Mouse (Mus musculus): Measurements from ENCODE around the gene Fcer1g. TPM values are rescaled to one million over a fixed set of nuclear protein-coding genes. Genes with fewer than 3 reads are reported as not detected.

Fcer1g gene
- polyA plus RNA-seq, 1 experiment from 2014 or later: 24.3 TPM

DNA sequence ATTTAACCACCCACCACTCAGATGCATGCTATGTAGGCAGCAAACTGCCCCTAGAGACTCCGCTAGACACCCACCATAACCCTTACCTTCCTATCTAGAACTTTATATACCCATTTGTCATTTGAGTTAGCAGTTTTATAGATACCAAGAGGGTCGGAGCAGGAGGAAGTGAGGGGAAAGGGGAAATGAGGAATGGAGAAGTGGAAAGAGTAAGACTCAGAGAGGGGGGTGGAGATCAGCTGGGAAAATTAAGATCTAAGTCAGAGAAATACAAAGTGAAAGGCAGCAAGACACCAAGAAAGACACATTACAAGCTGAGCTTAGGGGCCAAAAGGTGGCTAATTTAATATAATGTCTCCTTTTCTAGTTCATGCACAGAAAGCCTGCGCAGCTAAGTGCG is 373 bp upstream of the Fcer1g start:
- Histone ChIP-seq H3K9ac (no peak overlapping the region), H3K27ac (no peak overlapping the region), H3K27me3 (replicated peaks) (no peaks in the 10 kb centered on the region), H3K4me2 (replicated peaks) (no peak overlapping the region), H3K4me1 (no peaks in the 10 kb centered on the region), H3K4me3 (no peak overlapping the region), H3K9me3 (no peaks in the 10 kb centered on the region), H3K36me3 (peaks cover 62% of the 10 kb centered on the region)
- ATAC-seq (ENCODE audit: low FRiP score, low read depth): no peak
- WGBS: 93% methylated on average over 4 of the region's 4 CpGs

DNA sequence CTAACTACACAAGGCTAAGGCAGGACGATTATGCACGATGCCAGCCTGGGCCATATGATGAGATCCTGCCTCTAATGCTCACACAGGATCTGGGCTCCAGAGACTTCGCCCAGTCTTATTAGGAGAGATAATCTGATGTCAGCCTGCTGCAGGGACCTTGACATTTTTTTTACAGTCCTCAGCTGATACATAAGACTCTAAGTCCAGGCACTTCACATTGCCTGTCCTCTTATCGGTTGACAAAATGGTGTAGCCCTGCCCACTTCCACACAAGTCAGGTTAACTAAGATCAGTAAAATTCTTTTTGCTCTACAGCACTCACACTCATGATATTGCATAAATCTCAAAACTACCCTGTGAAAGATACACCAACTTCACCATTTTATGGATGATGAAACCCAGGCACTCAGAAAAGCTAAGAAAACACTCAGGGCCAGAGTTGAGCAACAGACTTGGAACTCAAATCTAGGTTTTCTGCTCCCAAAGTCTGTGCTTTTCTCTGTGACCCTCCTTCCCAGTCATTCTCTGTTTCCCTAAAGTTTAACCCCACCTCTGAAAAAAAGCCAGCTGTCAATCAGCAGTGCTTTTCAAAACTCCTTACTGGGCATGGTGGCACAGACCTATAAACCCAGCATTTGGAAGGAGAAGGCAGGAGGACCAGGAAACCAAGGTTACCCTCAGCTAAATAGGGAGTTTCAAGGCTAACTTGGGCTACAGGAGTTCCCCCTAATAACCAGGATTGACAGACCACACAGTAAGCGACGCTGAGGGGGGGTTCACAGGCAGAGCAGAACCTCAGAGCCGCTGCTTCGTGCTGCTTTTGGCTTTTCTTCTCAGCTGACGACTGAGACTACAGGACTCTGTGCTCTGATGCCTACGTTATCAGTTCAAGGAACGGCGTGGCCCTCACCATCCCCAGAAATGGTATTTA is 1.1 kb downstream of the Fcer1g start:
- Histone ChIP-seq H3K4me1 (no peaks in the 10 kb centered on the region), H3K9ac (no peak overlapping the region), H3K36me3 (peaks cover 49% of the 10 kb centered on the region), H3K4me3 (no peak overlapping the region), H3K9me3 (no peaks in the 10 kb centered on the region), H3K4me2 (replicated peaks) (no peak overlapping the region), H3K27ac (no peak overlapping the region), H3K27me3 (replicated peaks) (no peaks in the 10 kb centered on the region)
- 87% methylated on average over 12 of the region's 12 CpGs for WGBS
- no peak for ATAC-seq (ENCODE audit: low FRiP score, low read depth)

DNA sequence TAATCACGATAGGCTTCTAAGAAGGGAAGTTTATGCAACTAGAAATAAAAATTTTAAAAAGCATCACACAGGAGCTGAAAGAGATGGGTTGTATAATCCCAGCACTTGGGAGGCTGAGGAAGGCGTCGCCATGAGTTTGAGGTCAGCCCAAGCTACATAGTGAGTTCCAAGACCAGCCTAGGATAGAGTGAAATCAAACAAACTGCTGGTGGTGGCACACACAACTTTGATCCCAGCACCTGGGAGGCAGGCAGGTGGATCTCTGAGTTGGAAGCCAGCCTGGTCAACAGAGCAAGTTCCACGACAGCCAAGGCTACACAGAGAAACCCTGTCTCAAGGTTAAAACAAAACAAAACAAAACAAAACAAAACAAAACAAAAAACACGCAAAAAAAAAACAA is 1.8 kb downstream of the Fcer1g start:
- Histone ChIP-seq H3K9ac (no peak overlapping the region), H3K27ac (no peak overlapping the region), H3K4me1 (no peaks in the 10 kb centered on the region), H3K4me2 (replicated peaks) (no peak overlapping the region), H3K9me3 (no peaks in the 10 kb centered on the region), H3K27me3 (replicated peaks) (no peaks in the 10 kb centered on the region), H3K36me3 (peaks cover 42% of the 10 kb centered on the region), H3K4me3 (no peak overlapping the region)
- 92% methylated on average over 5 of the region's 5 CpGs for WGBS
- no peak for ATAC-seq (ENCODE audit: low FRiP score, low read depth)

DNA sequence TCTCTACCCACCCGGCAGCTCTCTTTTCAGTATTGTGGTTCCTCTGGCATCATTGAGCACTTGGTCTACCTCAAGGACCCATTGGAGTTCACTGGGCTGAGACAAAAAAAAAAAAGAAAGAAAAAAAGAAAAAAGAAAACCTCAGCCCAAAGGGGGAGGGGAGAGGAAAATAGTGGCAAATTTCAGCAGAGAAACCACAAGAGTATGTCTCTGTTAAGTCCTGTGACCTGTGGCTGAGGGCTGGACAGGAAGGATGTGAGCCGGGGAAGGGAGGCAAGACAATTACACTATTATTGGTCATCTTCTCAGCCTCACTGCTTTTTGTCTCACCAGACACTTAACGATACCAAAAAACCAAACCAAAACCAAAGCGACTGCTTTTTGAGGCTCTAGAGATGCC is 2.3 kb downstream of the Fcer1g start:
- ATAC-seq (ENCODE audit: low FRiP score, low read depth): no peak
- H3K27ac ChIP-seq: no peak overlapping the region
- no peaks in the 10 kb centered on the region for H3K27me3 ChIP-seq (replicated peaks)
- H3K9ac ChIP-seq: no peak overlapping the region
- H3K4me1 ChIP-seq: no peaks in the 10 kb centered on the region
- no peak overlapping the region for H3K4me2 ChIP-seq (replicated peaks)
- no peaks in the 10 kb centered on the region for H3K9me3 ChIP-seq
- H3K4me3 ChIP-seq: no peak overlapping the region
- WGBS: 73% methylated on average over 4 of the region's 4 CpGs
- H3K36me3 ChIP-seq: peaks cover 36% of the 10 kb centered on the region

DNA sequence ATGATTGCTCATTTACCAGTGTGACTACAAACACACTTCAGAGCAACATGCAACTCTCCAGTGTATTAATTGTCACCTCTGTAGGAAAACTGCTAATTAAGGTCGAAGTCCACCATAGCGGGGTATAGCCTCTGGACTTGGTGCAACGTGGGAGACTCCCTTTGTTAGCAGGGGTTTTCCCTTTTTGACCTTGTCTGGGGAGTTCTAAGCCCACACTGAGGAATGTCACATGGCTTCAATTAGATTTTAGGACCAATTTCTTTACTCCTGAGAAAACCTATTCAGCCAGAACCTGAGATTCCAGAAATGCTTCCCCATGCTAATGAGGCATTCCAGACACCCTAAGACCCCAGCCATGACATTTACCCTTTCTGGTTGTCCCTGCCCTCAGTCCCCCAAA is 4.0 kb downstream of the Fcer1g start:
- ATAC-seq (ENCODE audit: low FRiP score, low read depth): no peak
- 78% methylated on average over 3 of the region's 3 CpGs for WGBS

DNA sequence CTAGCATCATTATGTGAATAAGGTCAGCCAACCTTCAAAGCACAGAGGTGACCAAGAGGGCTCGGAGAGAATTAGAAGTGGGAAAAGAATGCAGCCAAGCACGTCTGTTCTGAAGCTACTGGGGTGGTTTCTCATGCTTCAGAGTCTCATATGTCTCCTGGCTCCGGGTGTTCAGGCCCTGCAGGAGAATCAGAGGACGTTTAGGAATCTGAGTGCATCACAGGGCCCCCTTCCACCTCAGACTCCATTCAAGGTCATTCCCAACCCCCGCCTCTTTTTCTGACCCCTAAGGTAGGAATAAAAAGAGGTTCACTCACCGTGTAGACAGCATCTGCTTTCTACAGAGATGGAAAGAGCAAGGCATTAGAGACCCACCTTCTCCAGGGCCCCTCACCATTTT is 4.4 kb downstream of the Fcer1g start:
- 56% methylated on average over 6 of the region's 6 CpGs for WGBS
- no peaks in the 10 kb centered on the region for H3K9me3 ChIP-seq
- H3K4me2 ChIP-seq (replicated peaks): no peak overlapping the region
- no peak overlapping the region for H3K27ac ChIP-seq
- no peak overlapping the region for H3K4me3 ChIP-seq
- H3K36me3 ChIP-seq: peaks cover 17% of the 10 kb centered on the region
- H3K9ac ChIP-seq: no peak overlapping the region
- no peaks in the 10 kb centered on the region for H3K4me1 ChIP-seq
- ATAC-seq (ENCODE audit: low FRiP score, low read depth): no peak
- no peaks in the 10 kb centered on the region for H3K27me3 ChIP-seq (replicated peaks)

More for the DNA sequence above, 4.0 kb downstream of the Fcer1g start:
- Histone ChIP-seq H3K4me1 (no peaks in the 10 kb centered on the region), H3K4me3 (no peak overlapping the region), H3K9ac (no peak overlapping the region), H3K4me2 (replicated peaks) (no peak overlapping the region), H3K9me3 (no peaks in the 10 kb centered on the region), H3K27ac (no peak overlapping the region), H3K27me3 (replicated peaks) (no peaks in the 10 kb centered on the region), H3K36me3 (peaks cover 21% of the 10 kb centered on the region)

DNA sequence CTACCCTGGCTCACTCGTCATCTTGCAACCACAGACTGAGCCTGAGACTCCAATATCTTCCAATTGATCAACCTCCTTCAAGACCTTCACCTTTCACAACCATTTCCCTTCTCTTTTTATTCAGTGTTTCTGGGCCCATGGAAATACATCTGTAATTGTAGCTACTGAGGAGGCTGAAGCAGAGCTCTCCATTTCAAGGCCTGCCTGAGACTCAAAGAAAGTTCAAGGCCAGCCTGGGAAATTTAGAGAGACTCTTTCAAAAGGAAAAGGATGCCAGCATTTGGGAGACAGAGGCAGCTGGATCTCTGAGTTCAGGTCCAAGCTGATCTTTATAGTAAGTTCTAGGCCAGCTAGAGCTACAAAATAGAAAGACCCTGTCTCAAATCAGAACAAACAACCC is 6.3 kb downstream of the Fcer1g start:
- WGBS: 82% methylated on average over 1 of the region's 1 CpGs
- Histone ChIP-seq H3K4me3 (no peak overlapping the region), H3K36me3 (no peaks in the 10 kb centered on the region), H3K4me1 (0 out of 2 replicates have a peak, but pooled peaks cover 3% of the 10 kb centered on the region), H3K9me3 (no peaks in the 10 kb centered on the region), H3K27me3 (replicated peaks) (no peaks in the 10 kb centered on the region), H3K27ac (no peak overlapping the region), H3K9ac (no peak overlapping the region), H3K4me2 (replicated peaks) (no peak overlapping the region)
- ATAC-seq (ENCODE audit: low FRiP score, low read depth): no peak

DNA sequence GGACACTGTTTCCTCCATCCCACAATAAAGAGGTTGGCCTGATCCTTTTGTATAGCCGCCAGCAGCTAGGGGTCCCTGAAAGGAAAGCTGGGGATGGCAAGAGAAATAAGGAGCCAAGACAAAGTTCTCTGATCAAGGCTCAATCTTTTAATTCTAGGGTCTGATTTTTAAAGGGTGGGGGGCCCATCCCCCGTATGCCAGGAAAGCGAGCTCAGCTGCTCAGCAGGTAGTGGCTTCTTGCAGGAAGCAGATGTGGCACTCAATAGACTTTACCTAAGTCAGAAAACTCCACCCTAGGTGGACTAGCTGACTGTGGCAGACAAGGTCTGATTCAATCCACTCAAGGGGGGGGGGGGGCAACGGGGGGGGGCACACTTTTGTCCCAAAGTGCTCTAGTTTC is 7.4 kb downstream of the Fcer1g start:
- Histone ChIP-seq H3K27ac (no peak overlapping the region), H3K4me2 (replicated peaks) (no peak overlapping the region), H3K9me3 (no peaks in the 10 kb centered on the region), H3K27me3 (replicated peaks) (no peaks in the 10 kb centered on the region), H3K4me3 (no peak overlapping the region), H3K4me1 (peaks cover 6% of the 10 kb centered on the region), H3K9ac (no peak overlapping the region), H3K36me3 (no peaks in the 10 kb centered on the region)
- ATAC-seq (ENCODE audit: low FRiP score, low read depth): no peak
- 47% methylated on average over 4 of the region's 4 CpGs for WGBS

DNA sequence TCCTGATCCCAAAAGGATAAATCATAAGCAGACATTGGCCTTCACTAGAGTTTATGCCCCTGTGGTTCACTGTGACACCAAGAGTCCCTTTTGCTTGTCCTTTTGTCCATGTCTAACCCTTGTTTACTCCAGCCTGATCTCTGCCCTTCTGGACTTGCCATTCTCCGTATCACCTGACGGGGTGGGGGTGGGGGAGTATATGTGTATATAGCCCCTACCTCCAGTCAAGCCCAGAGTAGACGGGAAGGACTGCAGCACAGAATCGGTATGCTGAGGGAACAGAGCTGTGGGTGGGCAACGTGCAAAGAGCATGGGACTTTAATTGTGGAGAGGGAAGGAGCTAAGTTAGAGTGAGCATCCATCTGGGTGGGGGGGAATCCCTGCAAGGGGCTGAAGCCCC is 9.3 kb downstream of the Fcer1g start, which contains the start of gene Apoa2:
Apoa2 (plus strand) TSS at position 198 of the 400 bp plus-strand sequence.
- Histone ChIP-seq H3K27ac (no peak within 1 kb of the TSS), H3K4me3 (no peak within 1 kb of the TSS), H3K4me2 (replicated peaks) (no peak within 1 kb of the TSS), H3K9ac (no peak within 1 kb of the TSS), H3K9me3 (no peaks in the 10 kb centered on the region), H3K4me1 (peaks cover 15% of the 10 kb centered on the region), H3K27me3 (replicated peaks) (no peaks in the 10 kb centered on the region), H3K36me3 (peaks cover 4% of the 10 kb centered on the region; the same call in 1 of the 2 replicates)
- WGBS: 77% methylated on average over 5 of the region's 5 CpGs
- ATAC-seq (ENCODE audit: low FRiP score, low read depth): no peak

DNA sequence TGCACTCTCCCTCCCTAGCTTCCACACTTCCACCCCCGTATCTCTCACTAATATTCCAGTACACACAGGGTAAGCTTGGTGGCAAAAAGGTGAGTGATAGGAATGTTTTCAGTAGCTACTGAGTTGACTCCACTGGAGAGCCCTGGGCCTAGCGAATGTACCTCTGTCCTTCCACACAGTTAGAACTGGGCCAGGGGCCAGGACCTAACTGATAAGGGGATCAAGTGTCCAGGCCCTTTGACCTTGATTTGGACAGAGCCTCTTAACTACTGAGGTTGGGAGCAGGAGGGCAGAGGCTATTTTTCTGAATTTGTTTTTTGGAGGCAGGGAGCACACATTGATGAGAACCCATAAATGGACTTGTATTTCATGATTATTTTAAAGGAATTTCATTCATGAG is 10.4 kb downstream of the Fcer1g start:
- 90% methylated on average over 2 of the region's 2 CpGs for WGBS
- no peak for ATAC-seq (ENCODE audit: low FRiP score, low read depth)
- peaks cover 15% of the 10 kb centered on the region for H3K4me1 ChIP-seq
- H3K4me3 ChIP-seq: no peak overlapping the region
- no peaks in the 10 kb centered on the region for H3K27me3 ChIP-seq (replicated peaks)
- H3K9me3 ChIP-seq: no peaks in the 10 kb centered on the region
- H3K27ac ChIP-seq: no peak overlapping the region
- no peak overlapping the region for H3K4me2 ChIP-seq (replicated peaks)
- peaks cover 13% of the 10 kb centered on the region; the same call in 1 of the 2 replicates for H3K36me3 ChIP-seq
- no peak overlapping the region for H3K9ac ChIP-seq

DNA sequence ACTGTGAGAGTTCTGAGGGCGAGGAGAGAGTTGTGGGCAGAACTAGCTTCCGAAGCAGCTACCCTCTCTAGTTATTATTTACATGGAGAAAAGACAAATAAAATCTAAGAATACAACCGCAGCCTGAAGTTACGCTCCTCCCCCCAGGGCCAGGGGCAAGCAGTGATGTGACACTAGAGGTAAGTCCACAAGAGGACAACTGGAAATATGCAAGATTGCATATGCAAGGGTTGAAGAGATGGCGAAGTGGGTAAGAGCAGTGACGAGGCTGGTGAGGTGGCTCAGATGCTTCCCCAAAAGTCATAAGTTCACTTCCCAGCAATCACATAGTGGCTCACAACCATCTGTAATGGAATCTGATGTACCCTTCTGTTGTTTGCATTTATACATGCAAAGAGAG is 11.0 kb downstream of the Fcer1g start:
- Histone ChIP-seq H3K36me3 (peaks cover 16% of the 10 kb centered on the region; the same call in 1 of the 2 replicates), H3K4me2 (replicated peaks) (peak overlapping the region; percentile 86), H3K9ac (no peak overlapping the region), H3K27ac (peak overlapping the region; percentile 32; the same call in 1 of the 2 replicates), H3K4me1 (peaks cover 15% of the 10 kb centered on the region), H3K27me3 (replicated peaks) (no peaks in the 10 kb centered on the region), H3K4me3 (0 out of 2 replicates have a peak overlapping the region, but pooled peaks have one; percentile 57), H3K9me3 (no peaks in the 10 kb centered on the region)
- WGBS: 87% methylated on average over 6 of the region's 6 CpGs
- no peak for ATAC-seq (ENCODE audit: low FRiP score, low read depth)

DNA sequence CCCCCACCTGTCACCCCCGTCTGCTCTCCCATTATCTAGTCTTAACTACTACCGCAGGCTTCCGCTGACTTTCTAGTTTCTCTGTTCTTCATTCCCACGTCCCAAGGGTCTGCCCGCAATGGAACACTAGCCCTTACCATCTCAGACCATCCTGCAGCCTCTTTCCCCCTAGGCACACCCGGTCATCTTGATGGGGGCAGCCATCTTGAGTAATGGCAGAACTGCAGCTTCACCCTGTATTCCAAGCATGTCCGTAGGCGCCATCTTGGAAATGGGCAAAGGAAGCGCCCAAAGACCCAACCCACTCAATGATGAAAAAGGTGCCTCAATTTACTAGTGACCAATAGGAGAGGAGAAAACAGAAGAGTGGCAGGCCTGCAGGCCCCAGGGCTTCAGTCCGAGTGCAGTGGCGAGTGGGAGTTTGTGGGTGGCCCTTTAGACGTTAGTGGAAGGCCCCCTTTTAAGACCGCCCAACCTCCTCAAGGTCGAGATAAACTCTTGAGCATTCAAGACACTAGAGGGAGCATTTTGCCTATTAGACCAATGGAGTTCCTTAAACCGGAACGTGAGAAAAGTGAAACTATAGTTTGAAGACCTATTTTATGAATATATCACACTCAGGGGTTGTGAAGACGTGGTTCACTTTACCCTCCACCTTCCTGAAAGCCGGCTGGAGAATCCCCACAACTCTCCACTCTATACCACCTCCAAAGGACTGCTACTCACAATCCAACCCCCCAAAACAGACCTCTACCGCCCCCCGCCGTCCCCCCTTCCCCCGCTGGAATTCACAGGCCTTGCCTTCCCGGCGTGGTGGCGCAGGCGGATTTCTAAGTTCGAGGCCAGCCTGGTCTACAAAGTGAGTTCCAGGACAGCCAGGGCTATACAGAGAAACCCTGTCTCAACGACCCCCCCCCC is 11.7 kb downstream of the Fcer1g start, which contains the start of gene Tomm40l:
Tomm40l (minus strand) TSS at position 277 of the 918 bp plus-strand sequence.
- H3K9me3 ChIP-seq: no peaks in the 10 kb centered on the region
- 4% methylated on average over 28 of the region's 28 CpGs for WGBS

More for the DNA sequence above, 11.7 kb downstream of the Fcer1g start, which contains the start of gene Tomm40l:
- Histone ChIP-seq H3K4me2 (replicated peaks) (peak within 1 kb of the TSS; percentile 86), H3K4me3 (peak within 1 kb of the TSS; percentile 57), H3K36me3 (peaks cover 16% of the 10 kb centered on the region; the same call in 1 of the 2 replicates), H3K27me3 (replicated peaks) (no peaks in the 10 kb centered on the region), H3K9ac (peak within 1 kb of the TSS; percentile 57), H3K4me1 (peaks cover 15% of the 10 kb centered on the region), H3K27ac (peak within 1 kb of the TSS; percentile 32; the same call in 1 of the 2 replicates)
- peak; percentile 95 for ATAC-seq (ENCODE audit: low FRiP score, low read depth)
